Mouse (Mus musculus): ENCODE results near the gene Dnah6.

DNA sequence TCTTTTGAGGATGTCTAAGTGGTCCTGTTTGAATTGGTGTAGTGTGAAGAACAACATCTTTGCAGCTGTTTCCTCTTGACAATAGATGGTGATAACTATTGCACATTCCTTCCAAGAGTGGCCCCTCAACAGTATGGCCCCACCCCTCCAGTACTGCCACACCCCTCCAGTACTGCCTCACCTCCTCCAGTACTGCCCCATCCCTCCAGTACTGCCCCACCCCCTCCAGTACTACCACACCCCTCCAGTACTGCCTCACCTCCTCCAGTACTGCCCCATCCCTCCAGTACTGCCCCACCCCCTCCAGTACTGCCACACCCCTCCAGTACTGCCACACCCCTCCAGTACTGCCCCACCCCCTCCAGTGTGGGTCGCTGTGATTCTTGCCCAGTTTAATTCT lies 219.1 kb downstream of the Dnah6 start:
- TF ChIP-seq CTCF (IDR thresholded peaks at IDR 0.05; ENCODE audit: borderline replicate concordance, extremely low read depth, insufficient read depth, insufficient read length) (no peak), POLR2A (IDR thresholded peaks at IDR 0.05; ENCODE audit: borderline replicate concordance, extremely low read depth, insufficient read depth, insufficient read length, poor library complexity, severe bottlenecking) (no peak)
